Mouse (Mus musculus) kidney, adult 8-10 months (tissue): Measurements from ENCODE around the gene Atad2b.
"Not testable (repeated sequence)": the region's sequence is repeated elsewhere in the genome, so short reads cannot be mapped to it uniquely, and the experiment has no call there.

Source experiments
- DNase-seq, 2 experiments: peaks; one replicate each; pipeline ENCODE4 v3.0.0; 2022

Atad2b gene

GRCm38 (mm10) chr12:4916994-4917804 lies at the start of gene Atad2b:
TSS of gene Atad2b (plus strand) at chr12:4917353.
- DNase-seq = peak; percentile 96

GRCm38 (mm10) chr12:4868924-4869323 lies 48.2 kb upstream of the Atad2b start:
- no peak for DNase-seq

GRCm38 (mm10) chr12:4871260-4871659 lies 45.9 kb upstream of the Atad2b start:
- no peak for DNase-seq

DNA sequence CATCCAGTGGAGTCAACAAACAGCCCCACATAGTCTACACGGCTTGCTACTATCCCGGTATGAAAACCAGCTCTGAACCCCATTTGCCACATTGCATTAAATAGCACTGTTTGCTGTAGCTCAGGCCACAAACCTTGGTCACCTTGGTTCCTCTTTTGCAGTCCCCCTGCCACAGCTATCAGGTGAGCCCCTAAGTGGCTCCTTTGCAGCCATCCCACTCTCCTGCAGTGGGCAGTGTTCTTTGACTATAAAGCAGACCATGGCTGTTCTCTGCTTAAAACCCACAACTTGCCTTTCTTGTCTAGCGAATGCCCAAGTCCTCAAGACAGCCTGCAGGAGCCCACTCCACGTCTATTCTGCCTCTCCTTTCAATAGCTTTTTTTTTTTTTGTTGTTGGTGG lies 44.9 kb upstream of the Atad2b start:
- DNase-seq = no peak

- no peak for DNase-seq
Observed at GRCm38 (mm10) chr12:4872983-4873477, 44.1 kb upstream of the Atad2b start.

DNA sequence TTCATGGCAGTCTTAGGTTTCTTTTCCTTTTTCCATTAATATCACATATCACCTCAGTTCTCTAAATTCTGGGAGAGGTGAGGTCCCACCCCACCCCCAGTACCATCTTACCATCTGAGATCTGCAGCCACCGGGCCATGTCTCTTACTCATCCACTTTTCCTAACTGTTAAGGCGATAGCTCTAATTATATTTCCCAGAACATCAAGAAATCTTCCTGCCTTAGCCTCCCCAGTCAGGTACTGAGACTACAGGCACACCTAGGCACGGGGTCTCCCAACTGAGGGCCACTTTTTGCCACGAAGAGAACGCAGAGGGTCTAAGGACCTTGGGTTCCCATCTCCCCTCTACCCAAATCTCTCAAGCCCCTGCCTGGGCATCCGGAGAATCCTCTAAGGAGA lies 43.6 kb upstream of the Atad2b start:
- DNase-seq = no peak

- DNase-seq = peak; percentile 68 to 75
Observed at GRCm38 (mm10) chr12:4874161-4874927, 42.8 kb upstream of the Atad2b start, which contains the start of gene Mfsd2b. TSS of gene Mfsd2b (minus strand) at chr12:4874359.

DNA sequence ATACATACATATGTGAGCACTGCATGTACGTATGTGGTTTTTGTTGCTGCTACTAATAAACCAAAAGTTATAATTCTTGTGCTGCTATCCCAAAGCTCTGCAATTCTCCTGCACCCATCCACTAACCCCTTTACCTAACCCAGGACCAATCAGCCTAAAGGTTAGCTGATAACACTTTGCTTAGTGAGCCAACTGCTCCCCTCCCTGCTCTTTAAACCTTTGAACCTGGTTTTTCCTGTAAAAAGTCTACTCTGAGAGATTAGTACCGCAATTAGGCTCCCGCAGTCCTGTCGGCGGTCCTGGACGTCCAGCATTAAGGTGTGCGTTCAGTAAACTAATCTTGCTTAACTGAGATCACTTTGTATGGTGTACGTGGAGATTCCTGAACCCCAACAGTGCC lies 41.5 kb upstream of the Atad2b start:
- DNase-seq = no peak

GRCm38 (mm10) chr12:4878296-4878783 lies 38.8 kb upstream of the Atad2b start:
- no peak for DNase-seq

- peak in 1 of 2 experiments; percentile 42 for DNase-seq
Observed at GRCm38 (mm10) chr12:4879048-4879447, 38.1 kb upstream of the Atad2b start.

DNA sequence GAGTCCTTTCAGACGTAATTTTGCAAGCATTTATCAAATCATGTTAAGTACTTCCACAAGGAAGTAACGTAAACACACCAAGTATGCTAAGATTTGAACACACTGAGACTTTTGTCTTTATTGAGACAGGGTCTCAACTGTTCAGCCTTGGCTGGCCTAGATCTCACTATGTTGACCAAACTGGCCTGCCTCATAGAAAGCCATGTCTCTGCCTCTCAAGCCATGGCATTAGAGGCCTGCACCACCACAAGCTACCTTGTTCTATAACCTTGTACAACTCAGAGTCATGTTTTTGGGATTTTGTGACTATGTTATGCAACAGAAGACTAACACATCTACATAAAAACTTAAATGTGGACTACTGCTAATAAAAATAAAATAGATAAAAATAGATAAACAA lies 35.1 kb upstream of the Atad2b start:
- DNase-seq = no peak

DNA sequence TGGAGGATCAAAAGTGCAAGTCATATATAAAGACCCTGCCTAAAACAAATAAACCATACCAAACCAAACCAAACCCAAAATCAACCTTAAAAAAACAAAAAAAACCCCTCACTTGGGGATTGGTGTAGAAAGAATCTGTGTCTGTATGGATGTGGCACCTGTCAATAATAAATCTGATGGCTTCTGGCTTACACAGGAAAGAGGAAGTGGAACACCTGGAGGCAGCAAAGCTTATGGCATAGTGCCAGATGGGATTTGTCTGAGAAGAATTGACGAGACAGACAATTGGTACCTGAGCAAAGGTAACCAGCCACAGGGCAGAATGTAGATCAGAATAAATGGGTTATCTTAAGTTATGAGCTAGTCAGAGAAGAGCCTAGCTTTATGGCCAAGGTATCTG lies 32.1 kb upstream of the Atad2b start:
- DNase-seq = no peak

- not testable (repeated sequence) for DNase-seq
Observed at GRCm38 (mm10) chr12:4886581-4886980, 30.6 kb upstream of the Atad2b start.

DNA sequence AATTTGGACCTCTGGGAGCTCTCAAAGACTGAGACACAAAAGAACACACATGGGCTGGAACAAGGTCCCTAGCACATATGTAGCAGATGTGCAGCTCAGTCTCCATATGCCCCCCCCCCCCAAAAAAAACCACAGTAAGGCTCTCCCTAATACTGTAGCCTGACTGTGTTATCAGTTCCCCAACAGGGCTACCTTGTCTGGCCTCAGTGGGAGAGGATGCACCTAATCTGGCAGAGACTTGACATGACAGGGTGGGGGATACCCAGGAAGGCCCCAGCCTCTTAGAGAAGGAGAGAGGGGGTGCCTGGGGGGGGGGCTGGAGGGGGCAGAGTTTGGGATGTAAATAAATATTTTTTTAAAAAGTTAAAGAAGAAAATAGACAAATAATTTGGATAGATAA lies 28.4 kb upstream of the Atad2b start:
- no peak for DNase-seq

DNA sequence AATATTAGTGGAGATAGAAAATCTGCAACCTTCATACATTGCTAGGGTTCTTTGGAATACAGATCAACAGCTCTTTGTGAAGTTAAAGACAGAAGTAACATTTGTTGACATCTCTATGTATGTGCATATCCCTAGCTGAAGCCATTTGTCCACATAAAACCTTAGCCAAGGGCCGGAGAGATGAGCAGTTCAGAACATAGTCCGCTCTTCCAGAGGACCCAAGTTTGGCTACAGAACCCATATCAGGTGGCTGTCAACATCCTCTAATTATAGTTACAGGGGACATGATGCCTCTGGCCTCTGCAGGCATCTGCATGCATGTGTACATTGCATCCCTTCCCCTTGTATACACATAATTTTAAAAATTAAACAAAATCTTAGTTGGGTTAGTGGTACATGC lies 27.9 kb upstream of the Atad2b start:
- DNase-seq = no peak

DNA sequence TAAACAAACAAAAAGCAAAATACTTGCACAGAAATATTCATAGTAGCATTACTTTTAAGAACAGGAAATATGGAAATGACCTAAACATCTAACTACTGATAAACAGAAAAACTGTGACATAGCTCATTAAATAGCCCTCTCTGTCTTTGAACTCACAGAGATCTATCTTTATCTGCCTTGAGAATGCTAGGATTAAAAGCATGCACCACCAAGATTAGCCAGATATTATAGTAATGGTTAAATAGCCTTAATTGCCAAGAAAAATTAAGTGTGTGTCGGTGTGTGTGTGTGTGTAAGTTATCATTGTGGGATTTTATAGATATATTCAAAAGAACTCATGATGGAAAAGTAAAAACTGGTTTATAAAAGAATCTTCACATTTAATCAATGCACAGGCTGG lies 27.3 kb upstream of the Atad2b start:
- DNase-seq = no peak

DNA sequence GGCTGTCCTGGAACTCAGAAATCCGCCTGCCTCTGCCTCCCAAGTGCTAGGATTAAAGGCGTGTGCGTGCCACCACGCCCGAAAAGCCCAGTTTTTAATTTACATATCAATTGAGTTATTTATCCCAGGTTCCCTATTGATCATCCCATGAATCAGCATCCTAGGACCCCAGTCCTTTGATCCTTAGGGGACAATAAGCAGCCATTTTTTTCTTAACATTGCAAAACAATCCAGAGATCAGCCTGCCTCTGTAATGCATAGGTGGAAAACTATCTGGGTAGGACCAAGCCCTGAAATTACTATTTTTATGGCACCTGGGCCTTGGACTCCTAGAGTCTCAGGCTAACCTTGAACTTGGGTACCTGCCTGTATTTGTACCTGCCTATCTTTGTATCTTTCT lies 19.1 kb upstream of the Atad2b start:
- no peak for DNase-seq

GRCm38 (mm10) chr12:4905946-4906345 lies 11.2 kb upstream of the Atad2b start:
- DNase-seq = no peak

GRCm38 (mm10) chr12:4906476-4906875 lies 10.7 kb upstream of the Atad2b start:
- DNase-seq = no peak

GRCm38 (mm10) chr12:4906951-4907906 lies 9.9 kb upstream of the Atad2b start, which contains the start of gene Ubxn2a:
TSS of gene Ubxn2a (minus strand) at chr12:4907705.
- DNase-seq = peak; percentile 94 to 96

DNA sequence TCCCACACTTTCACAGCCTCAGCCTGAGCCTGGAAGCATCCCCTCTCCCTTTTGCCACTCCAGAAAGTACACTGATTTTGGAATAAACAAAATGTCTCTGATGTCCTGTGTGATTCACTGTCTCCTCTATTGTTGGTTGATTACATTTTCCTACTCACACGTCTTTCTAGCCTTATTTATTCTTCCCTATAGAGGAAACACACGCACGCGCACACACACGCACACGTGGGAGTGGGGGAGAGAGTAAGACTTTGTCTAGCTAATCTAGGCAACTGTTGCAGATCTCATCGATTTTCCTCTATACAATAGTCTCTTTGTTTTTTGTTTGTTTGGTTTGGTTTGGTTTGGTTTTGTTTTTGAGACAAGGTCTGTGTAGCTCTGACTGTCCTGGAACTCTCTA lies 8.8 kb upstream of the Atad2b start:
- no peak for DNase-seq

GRCm38 (mm10) chr12:4910496-4910895 lies 6.7 kb upstream of the Atad2b start:
- DNase-seq = peak; percentile 48 to 64
